Mouse (Mus musculus): ENCODE results near the gene Clec2h.
A peak's percentile ranks its signal among the peaks of the same experiment; 100 is the strongest.
"Not testable (repeated sequence)": the region's sequence is repeated elsewhere in the genome, so short reads cannot be mapped to it uniquely, and the experiment has no call there.

The Clec2h gene

DNA sequence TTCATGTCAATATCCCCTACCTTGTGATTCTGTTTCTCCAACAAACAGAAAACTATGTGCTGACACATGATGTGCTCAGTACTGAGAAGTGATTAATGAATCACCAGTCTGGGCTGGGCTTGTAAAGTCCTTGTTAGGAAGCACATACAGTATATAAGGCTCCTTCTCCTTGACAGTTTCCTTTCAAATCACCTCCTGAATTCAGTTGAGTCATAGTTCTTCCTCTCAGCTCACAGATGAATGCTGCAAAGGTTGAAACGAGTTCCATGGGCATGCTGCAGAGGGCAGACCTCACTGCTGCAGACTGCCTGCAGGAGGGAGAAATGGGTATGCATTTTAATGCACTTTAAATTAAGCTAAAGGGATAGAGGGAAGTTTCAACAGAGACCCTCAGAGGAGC lies at the start of gene Clec2h:
Gene Clec2h (plus strand): TSS at position 180 of the 400 bp plus-strand sequence.
- no peak for DNase-seq

DNA sequence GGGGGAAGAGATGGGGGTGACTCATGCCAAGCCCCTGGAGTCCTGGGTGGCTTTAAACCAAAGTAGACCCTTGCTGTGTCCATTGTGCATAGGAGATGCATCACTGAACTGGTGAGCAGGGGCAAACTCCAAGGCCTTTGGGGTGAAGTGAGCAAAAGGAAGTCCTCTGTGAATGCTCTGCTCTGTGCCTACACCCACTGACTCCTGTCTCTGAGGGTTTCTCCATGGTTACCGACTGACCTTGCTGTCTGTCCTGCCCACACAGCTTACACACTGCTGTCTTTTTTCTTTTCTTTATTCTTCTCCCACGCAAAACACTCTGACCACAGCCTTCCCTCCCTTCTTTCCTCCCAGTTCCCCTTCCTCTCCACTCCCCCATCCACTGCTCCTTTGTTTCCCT lies 39.5 kb upstream of the Clec2h start:
- DNase-seq, result no peak

DNA sequence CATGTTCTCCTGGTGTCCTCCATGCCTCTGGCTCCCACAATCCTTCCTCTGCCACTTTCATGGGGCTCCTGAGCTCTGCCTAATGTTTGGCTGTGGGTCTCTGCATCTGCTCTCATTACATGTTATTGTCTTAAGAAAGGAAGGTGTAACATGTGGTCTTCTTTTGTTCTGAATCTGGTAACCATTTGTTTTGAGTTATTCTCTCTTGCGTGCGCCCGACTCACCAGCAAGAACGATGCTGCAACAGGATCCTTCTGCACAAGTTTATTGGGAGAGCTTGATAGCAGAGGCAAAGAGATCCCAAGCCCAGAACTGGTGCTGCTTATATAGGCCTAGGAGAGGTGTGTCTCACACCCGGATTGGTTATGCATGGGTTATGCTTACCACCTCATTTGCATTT lies 38.8 kb upstream of the Clec2h start, which contains the start of gene Klrb1a:
Gene Klrb1a (minus strand): TSS at position 101 of the 400 bp plus-strand sequence.
- DNase-seq, result not testable (repeated sequence)

DNA sequence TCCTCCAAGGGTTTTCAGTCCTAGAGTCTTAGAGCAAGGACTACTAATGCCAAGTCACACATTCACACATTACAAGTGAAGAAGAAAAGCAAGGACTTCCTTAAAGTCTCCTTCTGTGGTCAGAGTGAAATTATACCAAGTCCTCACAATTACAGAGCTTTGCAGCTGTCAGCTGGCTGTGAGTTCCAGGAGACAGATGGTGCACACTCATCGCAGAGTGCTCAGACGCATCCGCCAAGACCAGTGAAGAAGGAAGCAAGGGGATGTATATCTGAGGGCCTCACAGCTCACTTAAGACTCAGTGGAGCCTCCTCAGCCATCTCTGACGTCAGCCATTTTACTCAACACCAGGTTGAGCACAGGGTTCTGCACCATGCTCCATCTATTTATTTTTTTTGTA lies 37.8 kb upstream of the Clec2h start:
- DNase-seq, result no peak

DNA sequence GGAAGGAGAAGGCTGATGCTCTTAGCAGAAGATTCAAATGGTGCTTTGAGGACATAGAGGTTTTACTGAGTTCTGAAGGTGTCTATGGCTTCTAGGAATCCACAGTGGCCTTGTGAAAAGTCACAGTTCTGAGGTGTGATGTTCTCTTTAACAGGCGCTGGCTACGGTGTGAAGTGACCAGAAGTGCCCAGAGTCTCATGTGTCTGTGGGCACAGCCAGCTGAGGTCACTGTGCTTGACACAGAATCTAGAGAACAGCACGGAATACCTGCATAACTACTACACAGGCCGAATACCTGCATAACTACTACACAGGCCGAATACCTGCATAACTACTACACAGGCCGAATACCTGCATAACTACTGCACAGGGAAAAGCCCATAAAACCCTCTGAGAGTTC lies 36.9 kb upstream of the Clec2h start:
- DNase-seq, result not testable (repeated sequence)

DNA sequence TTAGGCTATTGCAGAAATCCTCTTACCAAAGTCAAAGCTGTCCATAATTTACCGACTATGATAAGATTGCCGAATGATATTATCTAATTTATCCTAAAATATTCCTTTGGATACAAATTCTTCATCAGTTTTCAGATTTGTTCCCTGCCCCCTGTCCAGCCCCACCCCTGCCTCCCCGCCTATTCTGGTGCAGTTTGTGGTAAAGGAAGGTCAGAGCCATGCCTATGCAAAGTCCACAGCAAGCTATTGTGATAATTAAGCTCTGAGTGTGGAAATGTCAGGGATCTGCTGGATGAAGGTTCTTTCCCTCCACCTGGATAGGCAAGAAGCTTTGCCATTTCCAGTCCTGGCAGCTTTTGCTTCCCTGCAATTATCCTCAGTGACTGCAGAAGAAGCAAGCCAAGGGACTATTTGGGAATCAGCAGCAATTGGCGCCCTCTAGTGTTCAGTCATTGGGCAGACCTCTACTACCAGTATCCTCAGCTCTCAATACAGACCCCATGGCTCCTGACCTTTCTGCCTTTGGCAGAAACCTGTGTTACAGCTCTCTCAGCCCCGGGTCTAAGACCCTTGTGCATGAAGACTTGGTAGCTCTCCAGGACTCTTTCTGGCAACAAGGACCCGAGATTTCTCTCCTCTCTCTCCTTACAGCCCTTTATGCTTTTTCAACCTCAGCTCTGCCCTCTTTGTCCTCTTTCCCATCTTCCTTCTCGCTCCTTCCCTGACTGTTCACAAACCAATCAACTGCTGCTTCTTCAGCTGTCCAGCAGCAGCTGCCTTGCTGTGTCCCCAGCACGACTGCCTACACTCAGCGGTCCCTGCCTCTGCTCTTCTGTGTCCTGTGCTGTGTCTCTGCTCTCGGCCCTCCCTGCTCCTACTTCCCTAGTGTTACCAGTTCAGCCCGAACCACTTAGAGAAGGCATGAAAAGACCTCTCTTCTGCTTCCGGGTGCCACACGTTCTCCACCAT lies 32.1 kb upstream of the Clec2h start:
- peak; percentile 25 for DNase-seq

DNA sequence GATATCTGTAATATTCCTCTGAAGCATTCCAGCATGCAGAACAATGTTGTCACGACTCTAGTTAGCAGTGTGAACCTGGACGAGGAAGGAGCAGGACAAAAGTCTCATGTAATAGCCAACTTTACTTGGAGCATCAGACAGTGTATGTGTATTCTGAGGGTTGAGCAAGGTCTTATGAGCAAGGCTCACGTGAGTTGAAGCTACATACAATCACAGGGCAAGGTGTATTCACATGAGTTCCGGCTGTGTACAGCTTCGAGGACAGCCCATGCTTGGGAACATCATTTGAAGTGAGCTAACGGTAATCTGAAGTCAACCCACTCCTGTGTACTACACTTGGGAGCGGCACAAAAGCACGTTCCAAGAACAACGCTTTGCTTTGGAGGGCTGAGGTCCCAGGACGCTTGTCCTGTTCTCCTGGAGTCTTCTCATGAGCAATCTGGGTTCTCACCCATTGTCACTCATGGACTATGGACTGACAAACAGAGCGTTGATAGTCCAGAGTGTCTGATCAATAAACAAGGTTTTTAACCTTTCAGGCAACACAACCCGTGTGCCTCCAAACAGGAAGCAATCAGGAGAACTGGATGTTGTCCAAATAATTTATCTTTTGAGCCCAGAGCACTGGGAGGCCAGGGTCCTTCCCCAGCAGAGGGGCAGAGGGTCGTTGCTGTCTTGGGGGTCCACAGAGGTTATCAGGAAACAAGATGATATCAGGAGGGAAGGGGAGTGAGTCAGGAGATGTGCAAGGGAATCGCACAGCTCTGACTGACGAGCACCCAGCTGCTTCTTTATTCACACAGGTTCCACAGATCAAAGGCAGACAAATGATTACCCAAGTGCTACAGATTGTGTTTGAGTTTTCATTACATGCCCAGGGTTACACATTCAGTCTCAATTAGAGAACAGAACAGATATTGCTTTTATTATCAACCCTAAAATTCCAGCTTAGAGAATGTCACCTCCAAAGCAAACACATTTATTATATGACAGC lies 31.0 kb upstream of the Clec2h start:
- DNase-seq, result not testable (repeated sequence)

DNA sequence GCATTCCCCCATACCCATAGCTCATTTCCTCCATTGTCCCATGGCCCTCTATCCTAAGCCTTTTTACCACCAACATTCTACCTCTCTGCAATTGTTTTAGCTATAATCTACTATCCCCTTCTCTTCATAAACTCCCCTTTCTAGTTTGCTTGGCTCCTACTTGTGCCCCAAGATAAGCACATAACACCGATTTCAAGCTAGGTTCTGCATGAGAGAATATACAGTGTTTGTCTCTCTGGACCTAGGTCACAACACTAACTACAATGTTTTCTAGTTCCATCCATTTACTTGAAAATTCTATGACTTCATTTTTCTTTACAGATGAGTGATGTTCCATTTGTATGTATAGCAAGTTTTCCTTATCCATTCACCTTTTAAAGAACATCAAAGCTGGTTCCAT lies 21.5 kb upstream of the Clec2h start:
- DNase-seq, result no peak

DNA sequence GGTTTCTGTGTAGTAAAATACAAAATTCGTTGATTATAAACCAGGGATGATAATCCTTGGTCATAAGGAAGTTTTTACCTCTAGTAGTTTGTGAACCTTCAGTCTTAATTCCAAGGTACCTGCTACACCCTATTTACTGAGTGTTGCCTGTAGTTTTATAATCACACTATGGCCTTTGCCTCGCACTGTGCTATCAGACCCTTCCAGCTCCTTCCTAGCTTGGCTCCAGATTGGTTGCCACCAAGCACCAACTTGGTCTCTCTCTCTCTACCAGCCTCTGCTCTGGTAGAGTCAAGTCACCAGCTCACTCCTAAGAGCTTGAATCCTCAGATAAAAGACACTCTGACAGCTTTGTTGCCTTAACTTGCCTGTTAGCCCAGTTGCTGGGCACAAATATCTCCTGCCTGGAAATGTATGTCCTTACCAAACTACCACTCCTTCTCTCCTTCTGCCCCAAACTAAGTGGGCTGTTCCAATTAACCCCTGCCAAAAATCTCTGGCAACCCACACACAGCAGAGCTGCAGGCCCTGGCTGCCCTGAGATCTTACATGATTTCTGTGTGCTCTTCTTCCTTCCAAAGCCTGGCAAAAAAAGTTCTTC lies 21.0 kb upstream of the Clec2h start:
- DNase-seq, result no peak

DNA sequence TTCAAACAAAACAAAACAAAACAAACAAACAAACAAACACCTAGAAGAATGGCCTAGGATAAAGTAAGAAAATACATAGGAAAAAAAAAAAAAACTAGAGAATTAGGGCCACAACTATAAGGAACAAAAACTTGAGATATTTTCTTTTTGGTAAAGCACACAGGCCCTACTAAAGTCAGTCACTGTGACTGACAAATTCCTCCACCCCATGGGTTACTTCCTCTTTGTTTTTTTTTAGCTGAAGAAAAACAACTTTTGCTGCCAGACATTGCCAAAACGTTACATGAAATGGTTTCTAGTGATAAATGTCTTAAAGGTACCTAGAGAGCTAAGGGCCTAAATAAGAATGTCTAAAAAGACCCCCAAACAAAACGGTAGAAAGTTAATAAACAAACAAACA lies 18.2 kb upstream of the Clec2h start:
- no peak for DNase-seq

DNA sequence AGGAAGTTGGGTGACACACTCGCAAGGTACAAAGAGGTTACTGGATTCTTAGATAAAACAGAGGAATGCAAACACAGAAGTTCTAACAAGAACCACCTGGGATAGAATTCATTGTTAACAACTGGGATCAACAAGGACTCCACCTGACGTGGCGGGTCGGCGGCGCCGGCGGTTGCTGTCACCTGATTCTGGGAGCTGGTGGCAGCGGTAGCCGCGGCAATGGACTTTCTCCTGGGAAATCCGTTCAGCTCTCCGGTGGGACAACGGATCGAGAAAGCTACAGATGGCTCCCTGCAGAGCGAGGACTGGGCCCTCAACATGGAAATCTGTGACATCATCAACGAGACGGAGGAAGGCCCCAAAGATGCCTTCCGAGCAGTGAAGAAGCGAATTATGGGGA lies 17.5 kb upstream of the Clec2h start:
- DNase-seq, result not testable (repeated sequence)

DNA sequence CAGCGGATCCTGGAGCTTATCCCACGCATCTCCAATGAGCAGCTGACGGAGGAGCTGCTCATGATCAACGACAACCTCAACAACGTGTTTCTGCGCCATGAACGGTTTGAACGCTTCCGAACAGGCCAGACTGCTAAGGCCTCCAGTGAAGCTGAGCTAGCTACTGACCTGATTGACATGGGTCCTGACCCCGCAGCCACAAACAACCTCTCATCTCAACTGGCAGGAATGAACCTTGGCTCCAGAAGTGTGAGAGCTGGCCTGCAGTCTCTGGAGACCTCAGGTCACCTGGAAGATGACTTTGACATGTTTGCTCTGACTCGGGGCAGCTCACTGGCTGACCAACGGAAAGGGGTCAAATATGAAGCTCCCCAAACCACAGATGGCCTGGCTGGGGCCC lies 16.5 kb upstream of the Clec2h start:
- DNase-seq, result not testable (repeated sequence)

DNA sequence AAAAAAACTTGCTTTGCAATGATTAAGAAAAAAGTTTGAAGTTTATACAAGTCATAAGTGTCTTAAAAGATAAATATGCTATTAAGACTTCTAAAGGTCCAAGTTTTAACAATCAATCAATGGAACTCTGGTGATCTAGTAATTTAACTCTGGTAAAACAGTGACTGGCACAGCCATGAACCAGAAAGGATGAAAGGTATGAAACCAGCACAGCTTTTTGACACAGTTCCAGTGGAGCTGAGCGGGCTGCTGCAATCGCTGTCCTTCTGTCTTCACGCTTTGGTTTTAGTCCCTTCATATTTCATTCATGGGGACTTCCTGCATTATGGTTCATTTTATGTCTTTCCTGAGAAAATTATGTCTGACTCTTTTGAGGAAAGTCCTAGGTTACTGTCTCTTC lies 12.5 kb upstream of the Clec2h start:
- DNase-seq, result no peak

DNA sequence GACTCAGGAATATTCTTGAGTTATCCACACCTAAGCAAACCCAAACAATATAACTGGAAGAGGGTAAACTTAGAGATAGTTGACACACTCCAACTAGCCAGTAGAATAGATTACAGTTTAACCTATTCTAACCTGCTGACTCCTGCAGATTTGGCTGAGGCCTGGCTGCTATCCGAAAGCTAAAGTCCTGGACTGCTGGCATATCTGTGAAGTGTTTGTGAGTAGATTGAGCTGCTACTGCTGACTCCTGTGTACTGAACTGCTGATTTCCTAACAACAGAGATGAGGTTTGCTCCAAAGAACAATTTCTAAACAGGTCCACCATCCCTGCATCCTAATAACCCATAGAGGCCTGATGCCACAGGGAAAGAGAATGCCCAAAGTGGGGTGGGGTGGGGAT lies 12.0 kb upstream of the Clec2h start:
- no peak for DNase-seq

DNA sequence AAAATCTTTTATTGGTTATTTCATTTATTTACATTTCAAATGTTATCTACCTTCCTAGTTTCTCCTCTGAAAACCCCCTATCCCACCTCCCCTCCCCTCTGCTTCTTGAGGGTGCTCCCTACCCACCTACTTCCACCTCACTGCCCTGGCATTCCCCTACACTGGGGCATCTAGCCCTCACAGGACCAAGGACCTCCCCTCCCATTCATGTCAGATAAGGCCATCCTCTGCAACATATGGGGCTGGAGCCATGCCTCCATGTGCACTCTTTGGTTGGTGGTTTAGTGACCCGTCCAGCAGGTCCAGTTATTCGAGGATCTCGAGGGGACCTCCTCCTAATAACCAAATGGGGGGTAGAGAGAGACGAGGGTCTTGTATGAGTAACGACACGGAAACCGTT lies 11.4 kb upstream of the Clec2h start:
- DNase-seq, result not testable (repeated sequence)

DNA sequence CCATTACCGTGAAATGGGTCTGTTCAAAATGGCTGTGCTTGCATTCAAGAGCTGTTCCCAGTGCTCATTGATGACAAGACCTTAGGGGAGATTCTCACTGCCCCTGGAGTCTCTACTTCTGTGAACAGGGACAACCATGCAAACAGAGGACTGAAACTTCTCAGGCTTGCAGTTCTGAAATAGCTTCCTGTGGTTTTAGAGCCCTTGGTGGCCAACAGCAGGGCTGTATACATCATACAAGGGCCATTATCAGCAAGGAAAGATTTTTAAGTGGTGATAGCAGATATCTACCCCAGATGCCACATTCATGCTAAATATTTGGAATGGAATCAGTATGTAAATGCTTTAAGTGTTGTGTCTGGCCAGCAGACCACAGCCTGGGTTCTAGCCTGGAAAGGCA lies 9.2 kb upstream of the Clec2h start:
- DNase-seq, result no peak

DNA sequence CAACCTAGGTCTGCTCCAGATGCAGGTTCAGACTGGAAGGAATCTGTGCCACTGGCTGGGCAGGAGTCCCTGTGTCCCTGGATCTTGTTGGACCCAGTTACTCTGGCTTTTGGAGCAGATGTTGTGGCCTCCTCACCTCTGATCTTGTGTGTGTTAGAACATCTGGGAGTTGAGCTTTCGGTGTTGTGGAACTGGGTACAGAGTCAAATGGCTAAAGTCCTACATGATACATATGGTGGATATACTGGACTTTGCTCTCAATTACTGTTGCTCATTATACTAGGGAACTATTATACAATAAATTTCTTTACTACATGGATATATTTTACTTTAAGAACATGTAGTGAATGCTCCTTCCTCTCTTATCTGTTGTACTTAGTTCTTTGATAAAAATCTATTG lies 936 bp upstream of the Clec2h start:
- no peak for DNase-seq

DNA sequence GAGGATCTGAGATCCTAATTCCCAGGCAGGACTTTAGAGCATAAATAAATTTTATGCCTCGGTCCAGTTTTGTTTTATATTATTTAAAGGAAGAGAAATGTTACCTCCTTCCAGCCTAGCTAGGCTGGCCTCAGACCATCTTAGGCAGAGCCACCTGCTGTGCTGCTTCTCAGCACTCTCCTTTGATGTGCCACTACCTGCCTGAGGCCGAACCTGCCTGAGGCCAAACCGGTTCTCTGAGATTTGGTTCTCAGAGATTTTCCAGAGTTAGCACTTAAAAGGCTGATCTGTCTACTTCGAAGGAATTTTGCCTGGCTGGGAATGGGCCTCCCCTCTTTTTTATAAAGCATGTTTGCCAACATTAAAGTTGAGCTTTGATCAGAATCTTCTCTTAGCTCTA lies 7.8 kb downstream of the Clec2h start:
- no peak for DNase-seq

DNA sequence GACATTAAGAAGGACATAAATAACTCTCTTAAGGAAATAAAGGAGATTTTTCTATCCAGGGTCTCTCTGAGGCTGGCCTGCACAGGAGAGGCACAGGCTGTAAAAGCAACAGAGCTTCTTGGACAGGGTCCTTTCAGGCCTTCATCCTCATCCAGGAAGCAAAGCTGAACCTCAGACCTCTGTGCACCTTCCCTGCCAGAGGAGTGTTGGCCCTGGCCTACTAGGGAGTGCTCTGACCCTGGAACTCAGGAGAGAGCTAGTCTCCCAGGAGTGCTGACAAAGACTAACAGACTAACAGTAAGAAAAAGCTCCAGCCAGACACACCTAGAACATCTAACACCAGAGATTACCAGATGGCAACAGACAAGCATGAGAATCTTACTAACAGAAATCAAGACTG lies 17.4 kb downstream of the Clec2h start:
- no peak for DNase-seq

DNA sequence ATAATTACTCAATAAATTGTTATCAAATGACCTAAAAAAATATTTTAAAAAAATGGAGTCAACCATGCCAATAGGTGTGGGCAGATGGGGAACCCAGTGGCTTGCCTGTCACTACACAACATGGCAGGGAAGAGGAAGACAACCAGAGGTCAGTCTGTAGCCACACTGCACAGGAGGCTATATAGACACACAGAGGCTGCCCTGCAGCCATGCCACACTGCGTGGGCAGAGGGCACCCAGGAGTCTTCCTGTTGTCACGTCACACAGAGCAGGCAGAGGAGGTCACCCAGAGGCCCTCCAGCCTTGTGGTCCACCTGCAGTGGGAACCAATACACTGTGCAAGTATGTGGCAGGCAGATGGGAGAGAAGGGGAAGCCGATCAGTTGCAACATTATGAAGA lies 39.5 kb downstream of the Clec2h start:
- no peak for DNase-seq

DNA sequence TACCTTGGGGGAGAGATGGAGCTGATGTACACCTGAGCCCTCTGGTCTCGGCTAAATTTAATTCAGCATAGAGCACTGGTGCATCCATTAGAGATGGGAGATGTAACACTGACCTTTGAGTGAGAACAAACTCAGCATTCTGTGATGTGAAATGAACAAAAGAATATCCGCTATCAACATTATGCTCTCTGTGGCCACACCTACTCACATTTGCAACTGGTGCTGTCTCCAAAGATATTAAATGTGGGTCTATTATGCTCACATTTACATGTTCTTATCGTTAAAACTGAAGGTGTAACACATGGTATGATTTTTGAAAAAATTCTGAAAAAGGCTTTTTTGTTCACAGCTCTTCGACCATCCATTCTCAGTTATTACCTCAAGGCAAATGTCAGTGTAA lies 60.8 kb downstream of the Clec2h start, which contains the start of gene Klrb1:
Gene Klrb1 (minus strand): TSS at position 101 of the 400 bp plus-strand sequence.
- DNase-seq, result no peak
